Mouse (Mus musculus): ENCODE measurements around the gene Pcbp4.
A peak's percentile ranks its signal among the peaks of the same experiment; 100 is the strongest.

Pcbp4 gene

DNA sequence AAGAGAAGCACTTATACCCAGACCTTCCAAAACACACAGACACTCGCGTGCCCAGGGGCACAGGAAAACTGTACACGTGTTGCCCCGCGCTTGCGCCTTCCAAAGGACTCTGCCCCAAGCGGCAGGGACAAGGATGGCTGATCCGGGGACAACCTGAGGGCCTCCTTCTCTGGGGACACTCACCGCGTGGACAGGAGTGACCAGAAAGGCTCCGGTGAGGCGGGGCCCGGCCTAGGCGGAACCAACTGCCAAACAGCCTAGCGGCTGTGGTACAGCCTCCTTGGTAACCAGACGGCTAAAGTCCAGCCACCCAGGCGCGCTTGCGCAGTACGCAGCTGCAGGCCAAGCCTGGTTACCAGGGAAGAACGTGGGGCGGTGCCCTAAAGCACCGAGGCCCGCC is 5.7 kb upstream of the Pcbp4 start, which contains the start of the genes Abhd14b and Abhd14a:
Gene Abhd14b, plus strand, starts transcription at position 112 of the 400 bp plus-strand sequence.
Gene Abhd14a, minus strand, starts transcription at position 331 of the 400 bp plus-strand sequence.
- DNase-seq, result peak; percentile 95

DNA sequence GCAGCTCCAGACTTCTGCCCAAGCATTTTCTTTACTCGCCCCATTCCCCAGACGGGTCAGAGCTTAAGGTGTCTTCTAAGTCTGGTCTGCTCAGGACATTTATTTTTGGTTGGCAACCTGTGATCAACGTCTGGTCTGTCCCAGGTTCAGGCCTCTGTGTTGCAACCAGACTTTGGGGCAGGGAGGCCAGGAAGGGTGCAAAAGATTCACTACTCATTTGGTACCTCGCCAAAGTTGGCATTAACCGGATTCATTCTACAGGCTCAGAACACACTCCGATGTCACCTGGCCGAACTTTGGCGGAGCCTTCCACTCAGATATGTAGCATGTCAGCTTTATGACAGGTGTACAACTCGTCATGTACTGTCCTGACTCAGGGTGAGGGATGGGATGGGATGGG is 5.1 kb upstream of the Pcbp4 start:
- no peak for DNase-seq

DNA sequence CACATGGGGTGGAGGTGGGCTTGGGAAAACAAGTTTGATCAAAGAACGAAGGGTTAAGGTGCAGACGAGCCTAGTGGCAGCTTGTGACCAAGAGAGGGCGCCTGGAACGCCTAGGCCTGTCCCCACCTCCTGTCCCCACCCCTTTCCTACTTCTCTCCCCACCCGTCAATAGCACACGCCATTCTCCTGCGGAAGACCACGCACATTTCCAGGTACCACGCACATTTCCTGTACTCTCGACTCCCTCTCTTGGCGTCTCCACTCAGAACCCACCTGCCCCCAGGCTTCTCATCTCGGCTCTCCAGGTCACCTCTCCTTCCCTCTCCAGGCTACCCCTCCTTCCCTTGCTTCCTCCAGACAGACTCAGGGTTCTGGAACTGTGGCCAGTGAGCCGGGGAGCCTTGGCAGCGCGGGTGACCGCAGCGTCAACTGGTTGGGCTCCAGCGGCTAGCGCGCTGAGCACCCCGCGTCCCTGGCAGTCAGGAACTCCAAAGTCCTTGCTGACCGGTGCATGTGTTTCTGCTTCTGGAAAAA is 4.5 kb upstream of the Pcbp4 start:
- DNase-seq, result peak; percentile 88

DNA sequence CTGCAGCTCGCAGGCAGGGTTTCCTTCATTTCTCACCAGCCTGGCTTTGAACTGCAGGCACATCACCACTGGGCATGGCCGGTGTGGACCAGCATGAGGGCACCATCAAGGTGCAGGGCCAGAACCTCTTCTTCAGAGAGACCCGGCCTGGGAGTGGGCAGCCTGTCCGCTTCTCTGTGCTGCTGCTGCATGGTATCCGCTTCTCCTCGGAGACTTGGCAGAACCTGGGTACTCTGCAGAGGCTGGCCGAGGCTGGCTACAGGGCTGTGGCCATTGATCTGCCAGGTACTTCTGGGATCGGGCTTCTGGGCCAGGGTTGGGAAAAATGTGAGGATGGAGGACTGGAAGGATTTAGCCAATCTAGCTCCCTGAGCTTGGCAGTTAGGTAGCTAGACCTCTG is 3.1 kb upstream of the Pcbp4 start:
- no peak for DNase-seq

DNA sequence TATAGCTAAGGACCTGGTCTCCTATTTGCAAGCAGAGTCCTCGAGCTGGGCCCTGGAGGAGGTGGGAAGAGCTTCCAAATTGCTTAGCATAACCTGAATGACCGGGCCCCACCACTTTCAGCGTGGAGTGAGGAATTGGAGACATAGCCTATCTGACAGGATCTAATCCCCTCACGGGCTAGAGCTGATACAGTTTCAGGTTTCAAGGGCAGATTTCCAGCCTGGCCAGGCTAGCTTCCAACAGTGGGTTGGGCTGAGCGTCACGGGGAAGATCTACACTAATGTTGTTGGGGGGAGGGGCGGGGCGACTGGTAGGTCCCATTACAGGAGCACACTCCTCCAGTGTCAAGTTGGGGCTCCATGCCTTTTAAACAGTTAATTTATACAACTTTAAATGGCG is 2.4 kb upstream of the Pcbp4 start:
- peak; percentile 83 for DNase-seq

DNA sequence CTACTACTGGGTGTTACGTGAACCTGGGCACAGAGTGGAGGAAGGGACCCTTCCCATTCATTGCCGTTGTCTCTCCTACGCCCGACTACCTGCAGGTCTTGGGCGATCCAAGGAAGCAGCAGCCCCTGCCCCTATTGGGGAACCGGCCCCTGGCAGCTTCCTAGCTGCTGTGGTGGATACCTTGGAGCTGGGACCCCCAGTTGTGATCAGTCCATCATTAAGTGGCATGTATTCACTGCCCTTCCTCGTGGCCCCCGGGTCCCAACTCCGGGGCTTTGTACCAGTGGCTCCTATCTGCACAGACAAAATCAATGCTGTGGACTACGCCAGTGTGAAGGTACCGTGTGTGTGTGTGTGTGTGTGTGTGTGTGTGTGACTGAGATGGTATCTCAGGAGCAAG is 1.8 kb upstream of the Pcbp4 start:
- no peak for DNase-seq

DNA sequence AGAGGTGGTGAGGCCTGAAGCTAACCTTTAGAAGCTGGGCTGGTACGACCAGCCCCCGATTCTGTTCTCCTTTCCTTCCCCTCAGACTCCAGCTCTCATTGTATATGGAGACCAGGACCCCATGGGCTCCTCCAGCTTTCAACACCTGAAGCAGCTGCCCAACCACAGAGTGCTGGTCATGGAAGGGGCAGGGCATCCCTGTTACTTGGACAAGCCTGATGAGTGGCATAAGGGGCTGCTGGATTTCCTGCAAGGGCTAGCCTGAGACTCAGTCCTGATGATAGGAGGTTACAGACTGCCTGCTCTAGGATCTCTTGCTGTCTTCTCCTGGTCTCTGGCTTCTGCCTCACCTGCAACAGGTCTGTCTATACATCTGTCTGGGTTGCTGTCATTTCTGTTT is 1.2 kb upstream of the Pcbp4 start:
- no peak for DNase-seq

DNA sequence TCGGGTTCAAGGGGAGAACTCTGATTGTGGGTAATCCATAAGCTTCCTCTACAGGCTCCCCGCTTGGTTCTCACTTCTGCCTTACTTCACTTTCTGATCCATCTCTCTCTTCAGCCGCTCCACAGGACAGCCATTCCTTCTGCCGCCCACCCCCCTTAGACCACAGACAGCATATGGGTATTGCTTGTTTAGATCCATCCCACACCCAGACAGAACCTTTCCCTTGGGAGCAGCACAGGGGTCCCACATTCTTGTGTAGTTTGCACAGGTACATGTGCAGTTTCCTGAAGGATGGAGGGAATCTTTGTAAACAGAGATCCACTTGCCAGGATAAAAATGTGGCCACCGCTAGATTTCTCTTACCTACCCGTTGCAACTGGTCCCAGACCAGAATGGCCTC is 740 bp upstream of the Pcbp4 start:
- no peak for DNase-seq

DNA sequence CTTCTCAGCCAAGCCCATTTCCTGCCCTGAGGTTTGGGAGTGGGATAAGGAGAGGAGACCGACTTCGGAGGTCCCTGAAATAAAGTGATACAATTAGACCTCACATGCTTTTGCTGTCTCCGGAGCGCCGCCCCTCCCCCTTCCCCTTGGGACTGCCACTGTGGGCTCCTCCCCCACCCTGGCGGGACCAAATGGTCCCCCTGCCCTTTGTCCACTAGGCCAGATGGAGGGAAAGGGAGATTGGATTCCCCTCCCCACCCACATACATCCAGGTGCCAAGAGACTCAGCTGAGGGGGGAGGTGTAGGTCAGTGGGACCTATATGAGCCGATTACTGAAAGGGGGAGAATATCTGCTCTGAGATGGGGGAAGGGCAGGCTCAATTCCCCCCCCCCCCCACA is 270 bp upstream of the Pcbp4 start:
- DNase-seq, result peak; percentile 84

DNA sequence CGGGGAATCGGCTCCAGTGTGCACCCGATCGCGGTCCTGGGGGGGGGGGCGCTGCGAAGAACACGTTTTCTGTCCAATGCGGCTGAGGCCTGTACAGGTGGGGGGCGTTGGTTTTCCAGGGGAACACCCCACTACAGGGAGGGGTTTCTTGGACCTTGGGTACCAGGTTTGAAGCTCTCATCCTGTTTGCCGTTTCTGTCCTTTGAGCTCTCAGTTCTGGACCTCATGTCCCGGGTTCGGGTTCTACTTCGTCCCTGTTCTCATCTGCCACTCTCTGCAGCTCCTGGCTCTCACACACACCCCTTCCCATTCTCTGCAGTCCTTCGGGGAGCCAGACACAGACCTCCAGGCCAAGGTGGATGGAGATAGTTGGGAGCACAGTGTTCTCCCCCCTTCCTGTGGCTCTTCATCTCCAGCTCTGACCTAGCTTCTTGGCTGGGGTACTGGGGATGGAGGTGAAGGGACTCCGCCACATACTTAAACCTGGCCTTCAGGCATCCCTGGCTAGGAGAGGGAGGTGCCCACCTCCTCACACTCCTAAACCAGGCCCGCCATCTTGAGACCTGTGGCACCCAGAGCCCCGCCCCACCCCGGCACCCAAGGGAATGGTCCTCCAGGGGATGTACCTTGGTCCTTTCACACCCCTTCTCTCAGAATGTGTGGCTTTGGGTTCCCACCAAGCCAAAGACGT is 1.1 kb downstream of the Pcbp4 start:
- peak; percentile 75 for DNase-seq

DNA sequence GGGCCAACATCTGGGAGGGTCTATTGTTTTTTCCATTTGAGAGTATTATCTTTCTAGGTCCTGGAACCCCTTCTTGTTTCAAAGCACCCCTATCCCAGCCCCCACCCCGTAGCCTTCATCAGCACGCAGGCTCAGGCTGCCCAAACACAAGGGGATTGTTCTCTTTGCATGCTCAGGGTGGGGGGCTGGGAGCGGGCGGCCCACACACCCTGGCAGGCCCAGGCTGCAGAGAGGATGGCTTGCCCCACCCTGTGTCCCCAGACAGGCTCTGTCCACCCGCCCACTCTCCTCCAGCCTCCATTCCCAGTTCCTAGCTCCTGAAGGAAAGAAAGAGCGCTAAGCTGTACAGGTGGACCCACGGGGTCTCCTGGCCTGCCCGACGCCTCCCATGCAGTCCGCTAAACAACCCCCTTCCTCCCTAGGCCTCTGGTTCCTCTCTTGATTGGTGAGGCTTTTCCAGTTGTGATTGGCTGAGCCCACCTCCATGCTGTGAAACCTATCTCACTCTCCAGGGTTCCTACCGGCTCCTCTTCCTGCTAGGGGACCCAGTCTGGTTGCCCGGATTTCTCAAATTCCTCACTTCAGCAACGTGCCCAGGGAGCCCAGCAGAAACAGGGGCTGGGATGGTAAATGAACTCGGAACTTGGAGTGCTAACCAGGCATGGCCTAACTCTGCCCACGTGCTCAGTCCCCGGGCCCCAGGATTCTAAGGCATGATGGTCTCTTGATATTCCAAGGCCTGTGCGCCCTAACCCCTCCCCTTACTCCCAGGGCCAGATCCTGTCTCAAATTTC is 2.0 kb downstream of the Pcbp4 start:
- DNase-seq, result peak; percentile 82

DNA sequence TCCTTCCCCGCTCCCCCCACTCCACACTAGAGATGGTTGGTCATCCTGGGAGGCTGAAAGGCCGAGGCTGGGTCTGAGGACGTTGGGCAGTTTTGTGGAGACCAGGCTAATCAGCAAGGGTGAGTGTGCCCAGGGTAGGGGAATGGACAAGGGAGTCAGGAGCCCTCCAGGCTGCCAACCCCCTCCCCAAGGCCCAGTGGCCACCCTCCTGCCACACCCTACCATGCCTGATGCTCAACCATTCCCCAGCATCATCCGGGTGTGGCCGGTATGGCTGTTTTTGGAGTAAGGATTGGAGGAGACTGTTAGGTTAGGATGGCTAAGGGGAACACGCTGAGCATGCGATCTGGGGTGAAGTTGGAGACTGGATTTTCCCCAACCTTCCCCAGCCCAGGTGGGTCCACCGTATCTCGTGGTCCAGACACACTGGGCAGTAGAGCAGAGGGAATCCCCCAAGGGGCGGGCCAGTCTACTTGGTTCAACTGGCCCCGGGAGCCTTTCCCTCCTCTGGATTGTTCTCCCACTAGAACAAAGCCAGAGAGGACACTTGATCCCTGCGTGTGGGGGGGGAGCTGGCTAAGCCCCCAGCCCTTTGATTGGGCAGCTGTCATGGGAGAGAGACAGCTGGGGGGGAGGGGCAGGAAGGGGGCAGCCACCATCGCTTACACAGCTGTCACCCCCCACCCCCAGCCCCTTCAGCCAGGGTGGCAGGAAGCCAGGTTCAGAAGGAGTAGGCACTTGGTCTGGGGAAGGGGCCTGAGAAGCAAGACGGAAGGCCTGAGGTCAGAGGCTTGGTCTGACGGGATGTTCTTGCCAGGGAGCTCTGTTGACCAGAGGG is 3.5 kb downstream of the Pcbp4 start:
- DNase-seq, result peak; percentile 86

DNA sequence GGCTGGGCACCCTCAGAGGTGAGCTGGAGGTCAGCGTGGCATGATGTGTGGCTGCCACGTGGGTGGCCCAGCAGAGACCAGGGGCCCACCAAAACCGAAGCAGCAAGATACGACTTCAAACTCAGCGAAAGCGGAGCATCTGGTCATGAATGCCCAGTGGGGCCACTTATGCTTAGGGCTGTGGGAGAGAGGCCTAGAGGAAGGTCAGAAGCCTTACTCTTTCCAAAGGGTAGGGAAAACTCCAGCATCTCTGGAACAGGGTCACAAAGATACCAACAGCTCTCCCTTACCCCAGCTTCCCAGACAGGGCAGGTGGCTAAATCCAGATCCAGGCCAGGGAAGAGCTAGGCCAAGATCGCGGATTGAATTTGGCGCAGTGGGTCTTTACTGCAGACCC is 4.1 kb downstream of the Pcbp4 start:
- no peak for DNase-seq

DNA sequence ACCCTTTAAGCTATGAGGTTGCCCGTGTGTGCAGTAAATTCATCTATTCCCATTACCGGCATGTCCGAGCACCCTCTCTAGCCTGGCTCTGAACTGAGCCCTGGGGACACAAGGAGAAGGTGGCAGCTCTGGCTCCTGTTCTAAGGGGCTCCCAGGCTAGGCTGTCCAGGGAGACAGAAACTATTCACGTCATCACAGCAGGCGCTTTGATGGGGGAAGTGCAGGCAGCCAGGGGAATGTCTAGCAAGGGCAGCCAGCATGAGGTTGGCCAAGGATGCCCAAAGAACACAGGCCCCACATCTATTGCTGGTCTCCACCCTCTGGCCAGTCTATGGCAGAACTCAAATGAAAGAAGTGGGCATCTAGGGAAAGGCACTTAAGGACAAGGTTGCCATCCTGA is 4.8 kb downstream of the Pcbp4 start:
- no peak for DNase-seq

DNA sequence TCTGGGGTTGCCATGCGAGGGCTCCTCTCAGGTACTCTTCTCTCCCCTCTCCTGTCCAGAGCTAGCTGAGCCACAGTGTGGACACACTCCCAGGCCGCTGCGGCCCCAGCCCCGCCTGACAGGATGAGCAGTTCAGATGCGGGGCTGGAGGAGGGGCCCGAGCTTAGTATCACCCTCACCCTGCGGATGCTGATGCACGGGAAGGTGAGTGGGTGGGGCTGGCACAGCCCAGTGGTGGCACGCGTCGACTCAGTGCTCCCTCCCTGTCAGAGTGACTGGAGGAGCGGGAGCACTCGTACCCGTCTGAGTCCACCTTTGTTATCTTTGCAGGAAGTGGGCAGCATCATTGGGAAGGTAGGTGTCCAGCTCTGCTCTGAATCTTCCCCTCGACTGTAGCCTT is 6.9 kb downstream of the Pcbp4 start:
- no peak for DNase-seq

DNA sequence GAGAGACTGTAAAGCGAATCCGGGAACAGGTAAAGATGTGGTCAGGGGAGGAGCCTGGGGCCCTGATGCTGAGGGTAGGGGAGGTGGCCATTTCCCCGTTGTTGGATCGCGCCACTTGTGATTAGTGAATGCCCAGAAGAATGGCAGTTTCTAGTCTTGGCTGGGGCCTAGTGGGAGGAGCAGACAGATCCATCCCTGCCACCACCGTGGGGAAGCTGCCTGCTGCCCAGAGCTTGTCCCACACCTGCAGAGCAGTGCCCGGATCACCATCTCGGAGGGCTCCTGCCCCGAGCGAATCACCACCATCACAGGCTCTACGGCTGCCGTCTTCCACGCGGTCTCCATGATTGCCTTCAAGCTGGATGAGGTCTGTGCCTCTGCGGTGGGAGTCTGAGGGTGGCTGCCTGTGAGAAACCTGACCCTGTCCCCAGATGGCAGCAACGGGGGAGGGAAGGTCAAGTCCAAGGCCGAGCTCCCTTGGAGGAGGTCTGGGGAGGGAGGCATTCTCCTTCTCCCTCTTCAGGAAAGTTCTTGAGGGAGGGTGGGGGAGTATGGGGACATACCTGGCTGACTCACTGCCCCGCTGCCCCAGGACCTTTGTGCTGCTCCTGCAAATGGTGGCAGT is 7.4 kb downstream of the Pcbp4 start:
- DNase-seq, result no peak

DNA sequence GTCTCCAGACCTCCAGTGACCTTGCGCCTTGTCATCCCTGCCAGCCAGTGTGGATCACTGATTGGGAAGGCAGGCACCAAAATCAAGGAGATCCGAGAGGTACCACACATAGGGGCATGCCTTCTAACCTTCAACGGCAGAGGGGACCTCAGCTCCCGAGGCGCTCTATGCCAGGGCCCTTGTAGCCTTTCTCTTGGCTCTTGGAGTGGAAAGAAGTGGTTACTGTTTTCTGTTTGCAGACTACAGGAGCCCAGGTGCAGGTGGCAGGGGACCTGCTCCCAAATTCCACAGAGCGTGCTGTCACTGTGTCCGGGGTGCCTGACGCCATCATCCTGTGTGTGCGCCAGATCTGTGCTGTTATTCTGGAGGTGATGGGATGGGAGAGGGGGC is 7.9 kb downstream of the Pcbp4 start:
- no peak for DNase-seq

DNA sequence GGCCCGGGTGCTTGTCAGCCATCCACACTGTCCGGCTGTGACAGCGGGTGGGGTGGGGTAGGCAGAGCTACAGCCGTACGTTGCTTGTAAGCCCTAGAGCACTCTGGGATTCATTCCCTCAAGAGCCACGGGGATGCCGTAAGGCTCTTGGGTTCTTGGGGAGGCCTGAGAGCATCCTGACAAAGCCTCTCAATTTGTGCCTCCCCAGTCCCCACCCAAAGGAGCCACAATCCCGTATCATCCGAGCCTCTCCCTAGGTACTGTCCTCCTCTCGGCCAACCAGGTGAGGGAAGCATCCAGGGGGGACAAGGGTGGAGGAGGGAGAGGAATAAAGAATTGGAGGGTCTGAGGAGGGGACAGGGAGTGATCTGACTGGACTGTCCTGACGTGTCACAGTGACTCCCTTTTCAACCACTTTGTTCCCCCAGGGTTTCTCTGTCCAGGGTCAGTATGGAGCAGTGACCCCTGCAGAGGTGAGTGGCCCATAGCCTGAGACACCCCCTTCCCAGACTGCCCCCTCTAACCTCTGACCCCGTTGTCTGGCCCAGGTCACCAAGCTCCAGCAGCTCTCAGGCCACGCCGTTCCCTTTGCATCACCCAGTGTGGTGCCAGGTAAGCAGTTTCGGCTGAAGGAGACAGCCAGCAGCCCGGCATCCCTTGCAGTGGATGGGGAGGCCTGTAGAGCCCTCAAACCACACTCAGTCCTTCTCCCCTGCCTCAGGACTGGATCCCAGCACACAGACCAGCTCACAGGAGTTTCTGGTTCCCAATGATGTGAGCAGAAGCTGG is 8.7 kb downstream of the Pcbp4 start:
- no peak for DNase-seq

DNA sequence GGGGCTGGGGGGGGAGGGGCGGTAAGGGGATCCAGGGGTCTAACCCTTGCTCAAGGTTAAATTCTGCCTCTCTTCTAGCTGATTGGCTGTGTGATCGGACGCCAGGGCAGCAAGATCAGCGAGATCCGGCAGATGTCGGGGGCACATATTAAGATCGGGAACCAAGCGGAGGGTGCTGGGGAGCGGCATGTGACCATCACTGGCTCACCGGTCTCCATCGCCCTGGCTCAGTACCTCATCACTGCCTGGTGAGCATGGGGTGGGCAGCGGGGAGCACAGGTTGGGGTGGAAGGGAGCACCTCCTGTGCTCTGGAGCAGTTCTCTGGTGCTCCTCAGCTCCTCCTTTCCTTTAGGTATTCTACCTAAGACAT is 9.3 kb downstream of the Pcbp4 start:
- DNase-seq, result no peak

DNA sequence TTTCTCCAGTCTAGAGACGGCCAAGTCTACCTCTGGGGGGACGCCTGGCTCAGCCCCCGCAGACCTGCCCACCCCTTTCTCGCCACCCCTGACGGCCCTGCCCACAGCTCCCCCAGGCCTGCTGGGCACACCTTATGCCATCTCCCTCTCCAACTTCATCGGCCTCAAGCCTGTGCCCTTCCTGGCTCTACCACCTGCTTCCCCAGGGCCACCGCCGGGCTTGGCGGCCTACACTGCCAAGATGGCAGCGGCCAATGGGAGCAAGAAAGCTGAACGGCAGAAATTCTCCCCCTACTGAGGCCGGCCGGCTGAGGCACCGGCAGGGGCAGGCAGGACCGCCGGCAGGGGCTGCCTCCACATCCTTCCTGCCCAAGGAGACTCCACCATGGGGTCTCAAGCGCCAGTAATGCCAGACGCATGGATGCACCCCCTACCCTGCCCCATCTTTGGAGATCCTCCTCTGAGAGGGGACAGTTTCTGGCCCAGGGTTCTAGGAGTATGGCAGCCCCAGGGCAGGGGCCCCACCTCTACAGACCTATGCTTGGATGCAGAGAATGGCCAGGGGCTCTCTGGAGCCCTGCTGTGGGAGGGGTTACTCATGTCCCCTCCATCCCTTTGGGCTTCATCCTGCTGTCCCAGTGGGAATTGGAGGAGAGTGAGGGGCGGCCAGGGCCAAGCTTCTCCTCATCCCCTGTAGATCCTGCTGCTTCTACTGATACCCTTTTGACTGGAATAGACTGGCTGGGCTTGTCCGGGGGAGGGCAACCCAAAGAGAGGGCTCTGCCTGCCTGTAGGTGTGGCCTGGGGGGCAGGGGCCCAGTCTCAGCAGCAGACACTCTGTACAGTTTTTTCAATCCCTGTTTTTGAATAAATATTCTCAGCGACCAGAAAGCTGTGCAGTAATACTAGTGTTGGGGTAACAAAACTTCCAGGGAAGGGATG is 10.3 kb downstream of the Pcbp4 start:
- no peak for DNase-seq
